Mouse (Mus musculus): ENCODE data around the gene Olfr868.

Gene Olfr868

GRCm38 (mm10) chr9:20098326-20098725, at the start of gene Olfr868:
Gene Olfr868 (plus strand): TSS chr9:20098626.
- no peak for DNase-seq (ENCODE audit: low read depth in 1 of 2, low spot score in 2 of 2)

DNA sequence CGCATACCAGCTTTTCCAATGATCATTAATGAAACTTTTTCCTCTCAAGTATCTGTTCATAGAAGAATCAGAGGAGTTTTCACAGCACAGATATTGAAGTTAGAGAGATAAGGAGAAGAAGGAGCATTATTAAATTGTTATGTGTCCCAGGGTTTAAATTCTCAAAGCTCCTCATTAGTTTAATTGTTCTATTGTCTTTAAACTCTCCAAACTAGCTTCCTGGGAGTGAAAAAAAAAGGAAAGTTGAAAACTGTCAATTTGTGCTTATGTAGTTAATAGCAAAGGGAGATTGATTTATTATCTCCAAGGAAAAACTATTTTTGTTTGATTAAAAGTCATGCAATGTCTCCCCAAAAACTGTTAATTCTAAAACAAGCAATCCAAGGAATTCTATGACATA, 41.0 kb upstream of the Olfr868 start, which contains the start of gene Olfr867:
TSS of gene Olfr867 (minus strand) at position 101 of the 400 bp plus-strand sequence.
- no peak for DNase-seq (ENCODE audit: low read depth in 1 of 2, low spot score in 2 of 2)

DNA sequence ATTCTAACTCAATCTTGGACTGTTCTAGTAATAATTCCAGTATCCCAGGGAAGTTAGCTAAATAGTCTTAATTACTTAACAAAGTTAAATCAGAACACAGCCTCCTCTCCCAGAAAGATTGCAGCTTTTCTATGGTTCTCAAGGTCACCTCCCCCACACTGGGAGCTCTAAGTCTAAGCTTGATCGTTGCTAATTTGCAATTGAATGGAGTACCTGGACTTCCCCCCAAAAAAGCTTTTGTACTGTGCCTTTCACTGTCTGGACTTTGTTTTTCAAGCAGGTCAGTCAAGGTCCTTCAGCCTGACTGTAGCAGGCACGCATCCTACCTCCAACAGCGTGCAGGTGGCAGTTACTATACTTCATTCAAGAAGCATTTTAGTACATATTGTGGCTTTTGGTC, 28.2 kb upstream of the Olfr868 start:
- no peak for DNase-seq (ENCODE audit: low read depth in 1 of 2, low spot score in 2 of 2)

DNA sequence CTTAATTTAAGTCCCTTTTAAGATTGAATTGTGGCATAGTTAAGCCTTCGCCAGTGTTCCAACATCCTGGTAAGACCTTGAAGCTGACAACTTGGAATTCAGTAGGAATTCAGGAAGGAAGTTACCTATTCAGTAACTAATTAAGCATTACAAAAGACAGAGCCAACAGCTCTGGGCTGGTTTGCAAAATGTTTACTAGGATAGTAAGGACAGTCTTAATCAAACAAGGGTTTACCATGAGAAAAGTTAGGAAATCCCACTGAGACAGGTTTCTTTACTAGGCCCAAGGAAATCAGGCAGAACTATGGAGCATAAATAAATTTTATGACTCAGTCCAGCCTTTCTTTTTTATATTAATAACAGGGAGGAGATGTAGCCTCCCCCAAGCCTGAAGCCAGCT, 27.1 kb upstream of the Olfr868 start:
- DNase-seq (ENCODE audit: low read depth in 1 of 2, low spot score in 2 of 2) = no peak

DNA sequence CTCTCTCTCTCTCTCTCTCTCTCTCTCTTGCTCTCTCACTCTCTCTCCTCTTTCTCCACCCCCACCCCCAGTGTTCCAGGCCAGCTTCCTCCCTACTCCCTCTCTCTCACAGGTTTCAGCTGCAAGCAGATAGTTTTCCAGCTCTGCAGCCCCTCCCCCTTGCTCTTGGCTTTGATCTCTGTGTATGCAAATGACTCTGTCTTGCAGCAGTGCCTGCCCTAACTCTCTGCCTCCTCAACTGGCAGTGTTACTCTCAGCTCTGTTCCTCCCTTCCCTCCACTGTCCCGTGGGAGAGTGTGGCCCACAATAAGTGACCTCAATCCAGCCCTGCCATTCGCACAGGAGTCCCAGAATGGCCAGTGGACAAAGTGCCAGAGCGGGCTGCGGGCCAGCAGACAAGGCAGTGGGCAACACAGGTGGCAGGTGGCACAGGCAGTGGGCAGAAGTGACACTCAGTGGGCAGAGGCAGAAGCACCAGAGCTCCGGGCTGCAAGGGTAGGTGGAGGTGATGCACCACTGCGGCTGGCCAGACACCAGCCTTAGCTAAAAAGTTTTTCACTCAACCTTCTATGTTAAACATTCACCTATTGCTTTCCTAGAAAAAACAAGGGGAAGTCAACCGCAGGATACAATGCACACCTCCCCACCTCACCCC, 24.8 kb upstream of the Olfr868 start:
- DNase-seq (ENCODE audit: low read depth in 1 of 2, low spot score in 2 of 2) = no peak

GRCm38 (mm10) chr9:20128709-20129108, 30.3 kb downstream of the Olfr868 start, which contains the start of gene Olfr869:
Gene Olfr869 (plus strand): TSS chr9:20129009.
- no peak for DNase-seq (ENCODE audit: low read depth in 1 of 2, low spot score in 2 of 2)

- DNase-seq (ENCODE audit: low read depth in 1 of 2, low spot score in 2 of 2) = no peak
These were observed 51.3 kb downstream of the Olfr868 start for GRCm38 (mm10) chr9:20149706-20150105.
